Mouse (Mus musculus): ENCODE measurements around the gene Slc35f1.
"Not testable (repeated sequence)": the region's sequence is repeated elsewhere in the genome, so short reads cannot be mapped to it uniquely, and the experiment has no call there.

Gene Slc35f1

GRCm38 (mm10) chr10:52791560-52791959 lies 101.2 kb downstream of the Slc35f1 start:
- no peak for DNase-seq

GRCm38 (mm10) chr10:52797454-52797853 lies 107.1 kb downstream of the Slc35f1 start:
- DNase-seq = no peak

GRCm38 (mm10) chr10:52807808-52808207 lies 117.5 kb downstream of the Slc35f1 start:
- no peak for DNase-seq

- no peak for DNase-seq
These were observed 122.5 kb downstream of the Slc35f1 start for GRCm38 (mm10) chr10:52812861-52813260.

GRCm38 (mm10) chr10:52814358-52814757 lies 124.0 kb downstream of the Slc35f1 start:
- no peak for DNase-seq

GRCm38 (mm10) chr10:52819661-52820060 lies 129.3 kb downstream of the Slc35f1 start:
- DNase-seq = no peak

GRCm38 (mm10) chr10:52822909-52823308 lies 132.6 kb downstream of the Slc35f1 start:
- DNase-seq = no peak

- DNase-seq = no peak
These were observed 135.4 kb downstream of the Slc35f1 start for GRCm38 (mm10) chr10:52825746-52826145.

GRCm38 (mm10) chr10:52840819-52841218 lies 150.5 kb downstream of the Slc35f1 start:
- DNase-seq = no peak

GRCm38 (mm10) chr10:52851994-52852393 lies 161.7 kb downstream of the Slc35f1 start:
- DNase-seq = no peak

- DNase-seq = no peak
These were observed 170.5 kb downstream of the Slc35f1 start for GRCm38 (mm10) chr10:52860851-52861250.

GRCm38 (mm10) chr10:52864936-52865335 lies 174.6 kb downstream of the Slc35f1 start:
- DNase-seq = no peak

GRCm38 (mm10) chr10:52871110-52871509 lies 180.8 kb downstream of the Slc35f1 start:
- no peak for DNase-seq

GRCm38 (mm10) chr10:52874133-52874532 lies 183.8 kb downstream of the Slc35f1 start:
- DNase-seq = no peak

GRCm38 (mm10) chr10:52874712-52875111 lies 184.4 kb downstream of the Slc35f1 start:
- DNase-seq = no peak

GRCm38 (mm10) chr10:52877263-52878021 lies 187.1 kb downstream of the Slc35f1 start:
- no peak for DNase-seq

- DNase-seq = no peak
These were observed 187.9 kb downstream of the Slc35f1 start for GRCm38 (mm10) chr10:52878093-52878801.

GRCm38 (mm10) chr10:52896724-52897123 lies 206.4 kb downstream of the Slc35f1 start:
- DNase-seq = not testable (repeated sequence)

- DNase-seq = no peak
These were observed 214.6 kb downstream of the Slc35f1 start for GRCm38 (mm10) chr10:52904914-52905313.

GRCm38 (mm10) chr10:52911762-52912161 lies 221.4 kb downstream of the Slc35f1 start:
- no peak for DNase-seq

GRCm38 (mm10) chr10:52918715-52919114 lies 228.4 kb downstream of the Slc35f1 start:
- no peak for DNase-seq

GRCm38 (mm10) chr10:52923143-52923542 lies 232.8 kb downstream of the Slc35f1 start:
- no peak for DNase-seq

GRCm38 (mm10) chr10:52926330-52926729 lies 236.0 kb downstream of the Slc35f1 start:
- DNase-seq = no peak

GRCm38 (mm10) chr10:52932159-52932558 lies 241.8 kb downstream of the Slc35f1 start:
- DNase-seq = no peak
